Mouse (Mus musculus) hindbrain, embryonic 16.5 days (tissue): Measurements from ENCODE around the gene Idi1. TPM values are rescaled to one million over a fixed set of nuclear protein-coding genes. Genes with fewer than 3 reads are reported as not detected.

Source experiments
- ATAC-seq: fragments of 200-750 bp; cut with Nextera tagmentation; 2 replicates; pipeline ENCODE4 v1.8.0; 2017; ENCODE audit warnings: moderate TSS enrichment, moderate library complexity
- H3K27ac ChIP-seq: fragments of 300-500 bp; sonication (generic); 2 replicates; pipeline ENCODE4 v1.5.1; 2014; ENCODE audit warnings: low read depth, mild to moderate bottlenecking, control low read depth, low read length, moderate library complexity
- H3K27me3 ChIP-seq: fragments of 300-500 bp; sonication (generic); replicated peaks from 2 replicates; pipeline ENCODE4 v1.6.1; 2014; ENCODE audit warnings: low read length; ENCODE audit not compliant: control insufficient read depth, insufficient read depth
- H3K36me3 ChIP-seq: fragments of 300-500 bp; sonication (generic); 2 replicates; pipeline ENCODE4 v1.6.1; 2014; ENCODE audit warnings: mild to moderate bottlenecking, low read length, moderate library complexity, mixed read lengths; ENCODE audit not compliant: control insufficient read depth, insufficient read depth
- H3K4me1 ChIP-seq: fragments of 300-500 bp; sonication (generic); 2 replicates; pipeline ENCODE4 v1.6.1; 2014; ENCODE audit warnings: low read depth, low read length; ENCODE audit not compliant: control insufficient read depth, insufficient read depth
- H3K4me2 ChIP-seq: fragments of 300-500 bp; sonication (generic); 2 replicates; pipeline ENCODE4 v1.6.1; 2014; ENCODE audit warnings: mild to moderate bottlenecking, low read length, control low read depth, moderate library complexity
- H3K4me3 ChIP-seq: fragments of 300-500 bp; sonication (generic); 2 replicates; pipeline ENCODE4 v1.5.1; 2014; ENCODE audit warnings: mild to moderate bottlenecking, low read length, control low read depth, moderate library complexity
- H3K9ac ChIP-seq: fragments of 300-500 bp; sonication (generic); 2 replicates; pipeline ENCODE4 v1.6.1; 2014; ENCODE audit warnings: low read depth, mild to moderate bottlenecking, control low read depth, low read length, moderate library complexity
- H3K9me3 ChIP-seq: fragments of 300-500 bp; sonication (generic); 2 replicates; pipeline ENCODE4 v1.6.1; 2014; ENCODE audit warnings: mild to moderate bottlenecking, low read length, moderate library complexity; ENCODE audit not compliant: control insufficient read depth
- WGBS: fragments of 180-500 bp; shearing (Covaris S2); extraction: QIAGEN DNeasy Blood & Tissue Kit; methylation state at CpG from one replicate; pipeline ENCODE4 v1.1.7; 2014; 5-methylcytosine and 5-hydroxymethylcytosine counted together
- polyA plus RNA-seq: library from polyadenylated mRNA; unstranded; fragments of >200 nt; fragmentation: Nextera tagmentation; extraction: Ambion mirVana; gene quantifications from 2 replicates; pipeline ENCODE4 v1.2.1, GENCODE M21; 2015

Idi1 gene
- polyA plus RNA-seq, 1 experiment from 2014 or later = 118 TPM

GRCm38 (mm10) chr13:8853424-8853823, 31.9 kb upstream of the Idi1 start:
- ATAC-seq = no peak
- Histone ChIP-seq H3K36me3 (peaks cover 19% of the 10 kb centered on the region), H3K9ac (no peak overlapping the region), H3K27ac (no peak overlapping the region), H3K9me3 (no peaks in the 10 kb centered on the region), H3K4me2 (no peak overlapping the region), H3K27me3 (no peaks in the 10 kb centered on the region), H3K4me3 (no peak overlapping the region), H3K4me1 (no peaks in the 10 kb centered on the region)
- 97% methylated on average over 4 of the region's 4 CpGs for WGBS

GRCm38 (mm10) chr13:8854769-8855168, 30.5 kb upstream of the Idi1 start:
- ATAC-seq = no peak
- Histone ChIP-seq H3K4me2 (no peak overlapping the region), H3K27me3 (no peaks in the 10 kb centered on the region), H3K9ac (no peak overlapping the region), H3K27ac (no peak overlapping the region), H3K4me1 (no peaks in the 10 kb centered on the region), H3K36me3 (peaks cover 13% of the 10 kb centered on the region), H3K9me3 (no peaks in the 10 kb centered on the region), H3K4me3 (no peak overlapping the region)
- 92% methylated on average over 2 of the region's 2 CpGs for WGBS

- no peak overlapping the region for H3K4me3 ChIP-seq
- 94% methylated on average over 6 of the region's 6 CpGs for WGBS
- no peak overlapping the region for H3K4me2 ChIP-seq
- H3K9ac ChIP-seq = no peak overlapping the region
- H3K4me1 ChIP-seq = no peaks in the 10 kb centered on the region
- no peak for ATAC-seq
- no peak overlapping the region for H3K27ac ChIP-seq
- H3K27me3 ChIP-seq = no peaks in the 10 kb centered on the region
- peaks cover 14% of the 10 kb centered on the region for H3K36me3 ChIP-seq
- no peaks in the 10 kb centered on the region for H3K9me3 ChIP-seq
Measured at GRCm38 (mm10) chr13:8858453-8858852, 26.8 kb upstream of the Idi1 start.

- Histone ChIP-seq H3K9ac (no peak overlapping the region), H3K27ac (no peak overlapping the region), H3K4me2 (no peak overlapping the region), H3K9me3 (no peaks in the 10 kb centered on the region), H3K4me3 (no peak overlapping the region), H3K27me3 (no peaks in the 10 kb centered on the region), H3K36me3 (peaks cover 10% of the 10 kb centered on the region), H3K4me1 (no peaks in the 10 kb centered on the region)
- no peak for ATAC-seq
- WGBS = 87% methylated on average over 9 of the region's 9 CpGs
Measured at GRCm38 (mm10) chr13:8860861-8861260, 24.4 kb upstream of the Idi1 start.

- 86% methylated on average over 3 of the region's 3 CpGs for WGBS
- ATAC-seq = no peak
- Histone ChIP-seq H3K4me1 (peaks cover 14% of the 10 kb centered on the region), H3K36me3 (peaks cover 5% of the 10 kb centered on the region), H3K4me3 (no peak overlapping the region), H3K27ac (no peak overlapping the region), H3K27me3 (no peaks in the 10 kb centered on the region), H3K9ac (no peak overlapping the region), H3K9me3 (no peaks in the 10 kb centered on the region), H3K4me2 (no peak overlapping the region)
Measured at GRCm38 (mm10) chr13:8864990-8865389, 20.3 kb upstream of the Idi1 start.

GRCm38 (mm10) chr13:8866612-8867011, 18.7 kb upstream of the Idi1 start:
- Histone ChIP-seq H3K27me3 (no peaks in the 10 kb centered on the region), H3K4me1 (peaks cover 15% of the 10 kb centered on the region), H3K4me3 (no peak overlapping the region), H3K4me2 (no peak overlapping the region), H3K27ac (no peak overlapping the region), H3K9ac (no peak overlapping the region), H3K9me3 (no peaks in the 10 kb centered on the region), H3K36me3 (no peaks in the 10 kb centered on the region)
- ATAC-seq = no peak
- WGBS = 84% methylated on average over 7 of the region's 7 CpGs

- ATAC-seq = no peak
- no peak overlapping the region for H3K27ac ChIP-seq
- H3K4me2 ChIP-seq = peak overlapping the region; percentile 91
Measured at GRCm38 (mm10) chr13:8869578-8870157, 15.6 kb upstream of the Idi1 start.

GRCm38 (mm10) chr13:8870160-8870509, 15.2 kb upstream of the Idi1 start:
- Histone ChIP-seq H3K9ac (peak overlapping the region; percentile 78), H3K36me3 (no peaks in the 10 kb centered on the region), H3K4me2 (peak overlapping the region; percentile 91), H3K9me3 (no peaks in the 10 kb centered on the region), H3K4me1 (peaks cover 15% of the 10 kb centered on the region), H3K27ac (peak overlapping the region; percentile 96), H3K4me3 (peak overlapping the region; percentile 72), H3K27me3 (no peaks in the 10 kb centered on the region)
- 6% methylated on average over 9 of the region's 9 CpGs for WGBS
- ATAC-seq = no peak

More at GRCm38 (mm10) chr13:8869578-8870157, 15.6 kb upstream of the Idi1 start:
- peak overlapping the region; percentile 78 for H3K9ac ChIP-seq
- no peaks in the 10 kb centered on the region for H3K27me3 ChIP-seq
- H3K4me1 ChIP-seq = peaks cover 15% of the 10 kb centered on the region
- H3K4me3 ChIP-seq = peak overlapping the region; percentile 72
- H3K36me3 ChIP-seq = no peaks in the 10 kb centered on the region
- no peaks in the 10 kb centered on the region for H3K9me3 ChIP-seq
- WGBS = 74% methylated on average over 5 of the region's 5 CpGs

- H3K9ac ChIP-seq = peak overlapping the region; percentile 78
Measured at GRCm38 (mm10) chr13:8870510-8871313, 14.6 kb upstream of the Idi1 start.

More at GRCm38 (mm10) chr13:8870510-8871313, 14.6 kb upstream of the Idi1 start:
- H3K4me1 ChIP-seq = peaks cover 15% of the 10 kb centered on the region
- peak; percentile 96 for ATAC-seq
- H3K4me3 ChIP-seq = peak overlapping the region; percentile 72
- H3K27me3 ChIP-seq = no peaks in the 10 kb centered on the region
- H3K4me2 ChIP-seq = peak overlapping the region; percentile 91
- peak overlapping the region; percentile 96 for H3K27ac ChIP-seq
- no peaks in the 10 kb centered on the region for H3K9me3 ChIP-seq
- H3K36me3 ChIP-seq = no peaks in the 10 kb centered on the region
- WGBS = under 1% methylated on average over 57 of the region's 57 CpGs
